Mouse (Mus musculus): Measurements from ENCODE around the gene Ndufb4. TPM values are rescaled to one million over a fixed set of nuclear protein-coding genes. Genes with fewer than 3 reads are reported as not detected.

The Ndufb4 gene
- 340 TPM for polyA plus RNA-seq (2014; fragmentation: Illumina TruSeq; extraction: RNeasy Lipid Tissue Mini Kit (QIAGEN cat#74804); ENCODE audit: low replicate concordance)

GRCm38 (mm10) chr16:37653731-37654657 is at the start of gene Ndufb4:
Gene Ndufb4 (minus strand): TSS chr16:37654453.

Other genes with a start within 250 kb of the Ndufb4 start
- 11.5 TPM for gene Gtf2e1, start 114.7 kb downstream of the Ndufb4 start, polyA plus RNA-seq (2014; fragmentation: Illumina TruSeq; extraction: RNeasy Lipid Tissue Mini Kit (QIAGEN cat#74804); ENCODE audit: low replicate concordance)
- gene Rabl3, start 114.6 kb downstream of the Ndufb4 start, polyA plus RNA-seq (2014; fragmentation: Illumina TruSeq; extraction: RNeasy Lipid Tissue Mini Kit (QIAGEN cat#74804); ENCODE audit: low replicate concordance) = 45.6 TPM
- not detected for gene Hgd, start 74.3 kb downstream of the Ndufb4 start, polyA plus RNA-seq (2014; fragmentation: Illumina TruSeq; extraction: RNeasy Lipid Tissue Mini Kit (QIAGEN cat#74804); ENCODE audit: low replicate concordance)
- 18.7 TPM for gene Fstl1, start 122.4 kb upstream of the Ndufb4 start, polyA plus RNA-seq (2014; fragmentation: Illumina TruSeq; extraction: RNeasy Lipid Tissue Mini Kit (QIAGEN cat#74804); ENCODE audit: low replicate concordance)
- not detected for gene Gm36028, start 206.7 kb upstream of the Ndufb4 start, polyA plus RNA-seq (2014; fragmentation: Illumina TruSeq; extraction: RNeasy Lipid Tissue Mini Kit (QIAGEN cat#74804); ENCODE audit: low replicate concordance)
- 29.1 TPM for gene Lrrc58, start 213.9 kb upstream of the Ndufb4 start, polyA plus RNA-seq (2014; fragmentation: Illumina TruSeq; extraction: RNeasy Lipid Tissue Mini Kit (QIAGEN cat#74804); ENCODE audit: low replicate concordance)